Mouse (Mus musculus): Measurements from ENCODE around the gene 1700003E16Rik. TPM values are rescaled to one million over a fixed set of nuclear protein-coding genes. Genes with fewer than 3 reads are reported as not detected.

Gene 1700003E16Rik
- polyA plus RNA-seq, 1 experiment = not detected

GRCm38 (mm10) chr6:83134951-83135513 is 21.2 kb upstream of the 1700003E16Rik start, which contains the start of gene Rtkn:
Gene Rtkn (plus strand): TSS chr6:83135463.
- Histone ChIP-seq H3K27ac (ENCODE audit: insufficient read depth, low read length) (no peak within 1 kb of the TSS), H3K27me3 (ENCODE audit: control insufficient read depth, insufficient read depth, low read length, poor library complexity, severe bottlenecking) (no peaks in the 10 kb centered on the region), H3K4me3 (ENCODE audit: low read depth, low read length) (peak within 1 kb of the TSS; percentile 48), H3K9ac (ENCODE audit: low read depth, poor library complexity, severe bottlenecking) (peak within 1 kb of the TSS; percentile 26), H3K4me1 (ENCODE audit: control insufficient read depth, insufficient read depth, low read length) (peaks cover 4% of the 10 kb centered on the region), H3K36me3 (ENCODE audit: control insufficient read depth, insufficient read depth, low read length, poor library complexity, severe bottlenecking) (no peaks in the 10 kb centered on the region), H3K9me3 (replicated peaks; ENCODE audit: control insufficient read depth, insufficient read depth, low read length, poor library complexity, severe bottlenecking) (no peaks in the 10 kb centered on the region)
- TF ChIP-seq EP300 (IDR thresholded peaks at IDR 0.05; ENCODE audit: insufficient read depth, low read depth, low read length) (no peak), CTCF (IDR thresholded peaks at IDR 0.05; ENCODE audit: low read depth, low read length) (no peak), POLR2A (IDR thresholded peaks at IDR 0.05; ENCODE audit: insufficient read depth, low read length) (no peak)

GRCm38 (mm10) chr6:83135571-83136161 is 20.5 kb upstream of the 1700003E16Rik start:
- H3K9me3 ChIP-seq (replicated peaks; ENCODE audit: control insufficient read depth, insufficient read depth, low read length, poor library complexity, severe bottlenecking) = no peaks in the 10 kb centered on the region
- TF ChIP-seq POLR2A (IDR thresholded peaks at IDR 0.05; ENCODE audit: insufficient read depth, low read length) (no peak), EP300 (IDR thresholded peaks at IDR 0.05; ENCODE audit: insufficient read depth, low read depth, low read length) (no peak), CTCF (IDR thresholded peaks at IDR 0.05; ENCODE audit: low read depth, low read length) (no peak)
- H3K4me3 ChIP-seq (ENCODE audit: low read depth, low read length) = peak overlapping the region; percentile 48
- H3K36me3 ChIP-seq (ENCODE audit: control insufficient read depth, insufficient read depth, low read length, poor library complexity, severe bottlenecking) = no peaks in the 10 kb centered on the region
- peak overlapping the region; percentile 26 for H3K9ac ChIP-seq (ENCODE audit: low read depth, poor library complexity, severe bottlenecking)
- peaks cover 4% of the 10 kb centered on the region for H3K4me1 ChIP-seq (ENCODE audit: control insufficient read depth, insufficient read depth, low read length)
- H3K27me3 ChIP-seq (ENCODE audit: control insufficient read depth, insufficient read depth, low read length, poor library complexity, severe bottlenecking) = no peaks in the 10 kb centered on the region
- no peak overlapping the region for H3K27ac ChIP-seq (ENCODE audit: insufficient read depth, low read length)

DNA sequence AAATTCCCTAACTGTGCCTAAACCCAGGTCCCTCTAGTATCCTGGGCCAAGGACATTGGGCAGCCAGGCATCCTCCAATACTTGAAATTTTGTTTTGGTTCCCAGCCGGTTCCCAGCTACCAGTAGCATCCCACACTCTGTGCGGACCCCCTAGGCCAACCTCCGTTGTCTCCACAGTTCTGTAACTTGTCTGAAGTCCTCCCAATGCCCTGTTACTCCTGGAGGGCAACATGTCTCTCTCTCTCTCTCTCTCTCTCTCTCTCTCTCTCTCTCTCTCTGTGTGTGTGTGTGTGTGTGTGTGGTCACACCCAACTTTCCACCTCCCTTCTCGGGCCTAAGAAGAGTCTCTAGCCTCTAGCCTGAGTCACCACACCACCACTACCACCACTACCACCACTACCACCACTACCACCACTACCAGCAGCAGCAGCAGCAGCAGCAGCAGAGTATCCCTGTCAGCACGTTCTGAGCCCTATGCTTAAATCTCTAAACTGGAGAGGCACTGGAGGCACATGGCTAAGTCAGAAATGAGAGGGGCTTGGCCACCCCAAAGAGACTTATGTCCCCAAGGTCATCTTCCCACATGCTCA is 19.8 kb upstream of the 1700003E16Rik start:
- H3K9ac ChIP-seq (ENCODE audit: low read depth, poor library complexity, severe bottlenecking) = peak overlapping the region; percentile 26
- H3K4me3 ChIP-seq (ENCODE audit: low read depth, low read length) = peak overlapping the region; percentile 62
- peaks cover 4% of the 10 kb centered on the region for H3K4me1 ChIP-seq (ENCODE audit: control insufficient read depth, insufficient read depth, low read length)
- no peak for TF ChIP-seq EP300 (IDR thresholded peaks at IDR 0.05; ENCODE audit: insufficient read depth, low read depth, low read length)
- TF ChIP-seq CTCF (IDR thresholded peaks at IDR 0.05; ENCODE audit: low read depth, low read length) = no peak
- no peak for TF ChIP-seq POLR2A (IDR thresholded peaks at IDR 0.05; ENCODE audit: insufficient read depth, low read length)
- no peak overlapping the region for H3K27ac ChIP-seq (ENCODE audit: insufficient read depth, low read length)
- no peaks in the 10 kb centered on the region for H3K36me3 ChIP-seq (ENCODE audit: control insufficient read depth, insufficient read depth, low read length, poor library complexity, severe bottlenecking)
- no peaks in the 10 kb centered on the region for H3K9me3 ChIP-seq (replicated peaks; ENCODE audit: control insufficient read depth, insufficient read depth, low read length, poor library complexity, severe bottlenecking)
- H3K27me3 ChIP-seq (ENCODE audit: control insufficient read depth, insufficient read depth, low read length, poor library complexity, severe bottlenecking) = no peaks in the 10 kb centered on the region

DNA sequence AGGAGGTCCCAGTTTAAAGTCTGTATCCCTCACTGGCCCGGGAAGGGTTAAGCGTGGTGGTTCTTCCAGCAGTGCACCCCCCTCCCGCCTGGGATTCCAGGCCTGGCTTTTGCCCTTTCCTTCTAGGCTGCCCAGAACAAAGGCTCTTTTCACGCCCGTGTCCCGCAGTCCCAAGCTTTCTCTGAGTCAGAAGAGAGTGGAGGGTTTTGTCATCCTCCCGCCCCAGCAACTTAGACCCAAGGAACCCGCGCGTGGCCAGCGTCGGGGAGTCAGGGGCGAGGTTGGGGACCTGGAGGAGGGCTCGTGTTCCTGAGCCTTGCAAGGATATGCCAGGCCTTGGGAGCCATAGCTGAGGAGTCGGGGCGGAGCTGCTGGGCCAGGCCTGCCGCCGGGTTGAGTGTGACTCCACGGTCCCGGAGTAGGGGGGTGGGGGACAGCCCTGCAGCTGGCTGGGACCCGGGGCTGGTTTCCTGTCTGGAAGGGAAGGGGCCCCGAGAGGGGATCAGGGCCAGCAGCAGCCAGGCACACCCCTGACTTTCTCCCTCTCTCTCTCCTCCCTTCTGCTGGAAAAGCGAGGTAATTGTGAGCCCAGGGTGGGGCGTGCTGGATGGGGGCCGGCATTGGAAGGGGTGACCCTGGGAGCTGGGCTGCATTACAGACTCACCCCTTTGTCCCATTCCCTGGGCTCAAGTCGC is 19.2 kb upstream of the 1700003E16Rik start:
- Histone ChIP-seq H3K9me3 (replicated peaks; ENCODE audit: control insufficient read depth, insufficient read depth, low read length, poor library complexity, severe bottlenecking) (no peaks in the 10 kb centered on the region), H3K4me1 (ENCODE audit: control insufficient read depth, insufficient read depth, low read length) (peaks cover 6% of the 10 kb centered on the region), H3K36me3 (ENCODE audit: control insufficient read depth, insufficient read depth, low read length, poor library complexity, severe bottlenecking) (no peaks in the 10 kb centered on the region), H3K4me3 (ENCODE audit: low read depth, low read length) (peak overlapping the region; percentile 62), H3K27me3 (ENCODE audit: control insufficient read depth, insufficient read depth, low read length, poor library complexity, severe bottlenecking) (no peaks in the 10 kb centered on the region), H3K9ac (ENCODE audit: low read depth, poor library complexity, severe bottlenecking) (peak overlapping the region; percentile 62), H3K27ac (ENCODE audit: insufficient read depth, low read length) (no peak overlapping the region)
- TF ChIP-seq CTCF (IDR thresholded peaks at IDR 0.05; ENCODE audit: low read depth, low read length) = no peak

DNA sequence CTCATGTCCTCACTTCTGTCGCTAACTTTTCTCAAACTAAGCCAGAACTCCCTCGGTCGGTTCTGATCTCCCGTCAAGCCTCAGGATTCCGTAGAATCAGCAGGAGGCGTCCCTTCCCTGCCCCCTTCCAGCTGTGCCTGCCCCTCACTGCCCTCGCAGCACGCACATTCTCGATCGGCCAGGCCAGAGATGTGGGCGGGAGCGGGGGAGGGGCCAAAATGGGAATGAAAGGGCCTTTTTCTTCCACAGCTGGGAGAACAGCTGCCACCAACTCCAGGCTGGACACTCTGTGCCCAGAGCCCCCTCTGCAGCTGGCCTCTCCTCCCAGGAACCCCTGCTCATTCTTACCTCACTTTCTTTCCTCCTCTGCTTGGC is 18.6 kb upstream of the 1700003E16Rik start:
- Histone ChIP-seq H3K27me3 (ENCODE audit: control insufficient read depth, insufficient read depth, low read length, poor library complexity, severe bottlenecking) (no peaks in the 10 kb centered on the region), H3K27ac (ENCODE audit: insufficient read depth, low read length) (no peak overlapping the region), H3K4me1 (ENCODE audit: control insufficient read depth, insufficient read depth, low read length) (peaks cover 6% of the 10 kb centered on the region)

More for the DNA sequence above, 18.6 kb upstream of the 1700003E16Rik start:
- Histone ChIP-seq H3K9me3 (replicated peaks; ENCODE audit: control insufficient read depth, insufficient read depth, low read length, poor library complexity, severe bottlenecking) (no peaks in the 10 kb centered on the region), H3K36me3 (ENCODE audit: control insufficient read depth, insufficient read depth, low read length, poor library complexity, severe bottlenecking) (no peaks in the 10 kb centered on the region), H3K4me3 (ENCODE audit: low read depth, low read length) (peak overlapping the region; percentile 62), H3K9ac (ENCODE audit: low read depth, poor library complexity, severe bottlenecking) (peak overlapping the region; percentile 62)
- TF ChIP-seq POLR2A (IDR thresholded peaks at IDR 0.05; ENCODE audit: insufficient read depth, low read length) (no peak), CTCF (IDR thresholded peaks at IDR 0.05; ENCODE audit: low read depth, low read length) (no peak), EP300 (IDR thresholded peaks at IDR 0.05; ENCODE audit: insufficient read depth, low read depth, low read length) (no peak)

All from ES-Bruce4 (cell line).